Mouse (Mus musculus): ENCODE results near the gene Spem1. TPM values are rescaled to one million over a fixed set of nuclear protein-coding genes. Genes with fewer than 3 reads are reported as not detected.

The Spem1 gene
- polyA plus RNA-seq, 1 experiment from 2014 or later: not detected

GRCm38 (mm10) chr11:69784793-69785272 lies 37.1 kb downstream of the Spem1 start:
- Histone ChIP-seq H3K4me2 (peak overlapping the region; percentile 52), H3K27me3 (ENCODE audit: control insufficient read depth, insufficient read depth, low read length) (no peaks in the 10 kb centered on the region), H3K4me3 (ENCODE audit: low read depth, low read length) (peak overlapping the region; percentile 20; the same call in 1 of the 2 replicates), H3K27ac (ENCODE audit: low read depth, low read length) (no peak overlapping the region), H3K4me1 (ENCODE audit: control insufficient read depth, insufficient read depth, low read length) (peaks cover 3% of the 10 kb centered on the region; the same call in 1 of the 2 replicates), H3K9me3 (replicated peaks; ENCODE audit: control insufficient read depth, low read length) (no peaks in the 10 kb centered on the region), H3K36me3 (ENCODE audit: control insufficient read depth, insufficient read depth, low read length) (no peaks in the 10 kb centered on the region), H3K9ac (ENCODE audit: low read depth, low read length) (0 out of 2 replicates have a peak overlapping the region, but pooled peaks have one; percentile 29)
- WGBS (ENCODE audit: insufficient replicate concordance): 23% methylated on average over 15 of the region's 15 CpGs
- 0 out of 2 replicates have a peak, but pooled peaks have one; percentile 55 for ATAC-seq (replicated peaks; ENCODE audit: insufficient number of reproducible peaks, low FRiP score, low TSS enrichment)

GRCm38 (mm10) chr11:69781828-69782227 lies 40.2 kb downstream of the Spem1 start:
- H3K4me3 ChIP-seq (ENCODE audit: low read depth, low read length): no peak overlapping the region
- H3K4me1 ChIP-seq (ENCODE audit: control insufficient read depth, insufficient read depth, low read length): peaks cover 3% of the 10 kb centered on the region; the same call in 1 of the 2 replicates
- no peak overlapping the region for H3K27ac ChIP-seq (ENCODE audit: low read depth, low read length)
- WGBS (ENCODE audit: insufficient replicate concordance): 38% methylated on average over 4 of the region's 4 CpGs
- no peak for ATAC-seq (replicated peaks; ENCODE audit: insufficient number of reproducible peaks, low FRiP score, low TSS enrichment)
- H3K9me3 ChIP-seq (replicated peaks; ENCODE audit: control insufficient read depth, low read length): no peaks in the 10 kb centered on the region
- H3K36me3 ChIP-seq (ENCODE audit: control insufficient read depth, insufficient read depth, low read length): no peaks in the 10 kb centered on the region
- peaks cover 16% of the 10 kb centered on the region for H3K27me3 ChIP-seq (ENCODE audit: control insufficient read depth, insufficient read depth, low read length)
- no peak overlapping the region for H3K9ac ChIP-seq (ENCODE audit: low read depth, low read length)
- no peak overlapping the region for H3K4me2 ChIP-seq

- 0 out of 2 replicates have a peak, but pooled peaks cover 3% of the 10 kb centered on the region for H3K4me1 ChIP-seq (ENCODE audit: control insufficient read depth, insufficient read depth, low read length)
- H3K4me2 ChIP-seq: no peak overlapping the region
- peaks cover 6% of the 10 kb centered on the region; the same call in 1 of the 2 replicates for H3K36me3 ChIP-seq (ENCODE audit: control insufficient read depth, insufficient read depth, low read length)
- no peak overlapping the region for H3K4me3 ChIP-seq (ENCODE audit: low read depth, low read length)
- H3K27ac ChIP-seq (ENCODE audit: low read depth, low read length): no peak overlapping the region
- no peak overlapping the region for H3K9ac ChIP-seq (ENCODE audit: low read depth, low read length)
- H3K9me3 ChIP-seq (replicated peaks; ENCODE audit: control insufficient read depth, low read length): no peaks in the 10 kb centered on the region
- ATAC-seq (replicated peaks; ENCODE audit: insufficient number of reproducible peaks, low FRiP score, low TSS enrichment): no peak
- peaks cover 16% of the 10 kb centered on the region for H3K27me3 ChIP-seq (ENCODE audit: control insufficient read depth, insufficient read depth, low read length)
- WGBS (ENCODE audit: insufficient replicate concordance): 30% methylated on average over 7 of the region's 7 CpGs
Measured at GRCm38 (mm10) chr11:69778985-69779384, 43.0 kb downstream of the Spem1 start.

GRCm38 (mm10) chr11:69778258-69778982 lies 43.6 kb downstream of the Spem1 start:
- Histone ChIP-seq H3K4me2 (no peak overlapping the region), H3K27me3 (ENCODE audit: control insufficient read depth, insufficient read depth, low read length) (peaks cover 16% of the 10 kb centered on the region), H3K9me3 (replicated peaks; ENCODE audit: control insufficient read depth, low read length) (no peaks in the 10 kb centered on the region)

DNA sequence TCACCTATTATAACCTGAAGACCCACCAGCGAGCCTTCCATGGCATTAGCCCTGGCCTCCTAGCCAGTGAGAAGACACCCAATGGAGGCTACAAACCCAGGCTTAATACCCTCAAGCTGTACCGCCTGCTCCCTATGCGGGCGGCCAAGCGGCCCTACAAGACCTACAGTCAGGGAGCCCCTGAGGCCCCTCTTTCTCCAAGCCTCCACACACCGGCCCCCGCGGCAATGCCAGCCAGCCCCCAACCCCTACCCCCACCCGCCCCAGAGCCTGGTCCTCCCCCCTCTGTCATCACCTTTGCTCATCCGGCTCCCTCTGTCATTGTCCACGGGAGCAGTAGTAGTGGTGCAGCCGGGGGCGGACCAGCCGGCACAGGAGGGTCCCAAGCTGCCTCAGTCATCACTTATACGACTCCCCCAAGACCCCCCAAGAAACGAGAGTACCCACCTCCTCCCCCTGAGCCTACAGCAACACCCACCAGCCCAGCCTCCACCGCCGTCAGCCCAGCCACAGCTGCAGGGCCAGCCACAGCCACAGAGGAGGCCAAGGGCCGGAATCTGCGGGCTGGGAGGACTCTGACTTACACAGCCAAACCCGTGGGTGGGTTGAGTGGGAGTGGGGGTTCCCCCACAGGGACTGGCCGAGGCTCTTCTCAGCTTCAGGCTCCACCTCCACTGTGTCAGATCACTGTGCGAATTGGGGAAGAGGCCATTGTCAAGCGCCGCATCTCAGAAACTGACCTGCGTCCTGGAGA lies 44.3 kb downstream of the Spem1 start:
- no peak overlapping the region for H3K4me2 ChIP-seq
- H3K27me3 ChIP-seq (ENCODE audit: control insufficient read depth, insufficient read depth, low read length): peaks cover 16% of the 10 kb centered on the region
- H3K36me3 ChIP-seq (ENCODE audit: control insufficient read depth, insufficient read depth, low read length): peaks cover 6% of the 10 kb centered on the region; the same call in 1 of the 2 replicates
- no peak overlapping the region for H3K4me3 ChIP-seq (ENCODE audit: low read depth, low read length)
- 0 out of 2 replicates have a peak, but pooled peaks cover 3% of the 10 kb centered on the region for H3K4me1 ChIP-seq (ENCODE audit: control insufficient read depth, insufficient read depth, low read length)
- 56% methylated on average over 26 of the region's 26 CpGs for WGBS (ENCODE audit: insufficient replicate concordance)
- no peaks in the 10 kb centered on the region for H3K9me3 ChIP-seq (replicated peaks; ENCODE audit: control insufficient read depth, low read length)
- ATAC-seq (replicated peaks; ENCODE audit: insufficient number of reproducible peaks, low FRiP score, low TSS enrichment): no peak
- H3K9ac ChIP-seq (ENCODE audit: low read depth, low read length): no peak overlapping the region
- H3K27ac ChIP-seq (ENCODE audit: low read depth, low read length): no peak overlapping the region

More at GRCm38 (mm10) chr11:69778258-69778982, 43.6 kb downstream of the Spem1 start:
- Histone ChIP-seq H3K9ac (ENCODE audit: low read depth, low read length) (no peak overlapping the region), H3K4me1 (ENCODE audit: control insufficient read depth, insufficient read depth, low read length) (0 out of 2 replicates have a peak, but pooled peaks cover 3% of the 10 kb centered on the region), H3K27ac (ENCODE audit: low read depth, low read length) (no peak overlapping the region), H3K36me3 (ENCODE audit: control insufficient read depth, insufficient read depth, low read length) (peaks cover 6% of the 10 kb centered on the region; the same call in 1 of the 2 replicates), H3K4me3 (ENCODE audit: low read depth, low read length) (no peak overlapping the region)
- 0 out of 2 replicates have a peak, but pooled peaks have one; percentile 33 for ATAC-seq (replicated peaks; ENCODE audit: insufficient number of reproducible peaks, low FRiP score, low TSS enrichment)
- WGBS (ENCODE audit: insufficient replicate concordance): 59% methylated on average over 23 of the region's 23 CpGs

DNA sequence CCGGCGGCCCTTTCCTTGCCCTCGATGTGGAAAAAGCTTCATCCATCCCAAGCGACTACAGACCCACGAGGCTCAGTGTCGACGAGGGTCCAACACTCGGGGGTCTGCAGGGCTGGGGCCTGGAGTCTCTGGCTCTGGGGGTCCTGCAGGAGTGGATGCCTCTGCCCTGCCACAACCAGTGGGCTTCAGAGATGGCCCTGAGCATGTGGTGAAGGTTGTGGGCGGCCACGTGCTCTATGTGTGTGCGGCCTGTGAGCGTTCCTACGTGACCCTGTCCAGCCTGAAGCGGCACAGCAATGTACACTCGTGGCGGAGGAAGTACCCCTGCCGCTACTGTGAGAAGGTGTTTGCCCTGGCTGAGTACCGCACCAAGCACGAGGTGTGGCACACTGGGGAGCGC lies 45.5 kb downstream of the Spem1 start:
- no peak overlapping the region for H3K27ac ChIP-seq (ENCODE audit: low read depth, low read length)
- H3K4me1 ChIP-seq (ENCODE audit: control insufficient read depth, insufficient read depth, low read length): 0 out of 2 replicates have a peak, but pooled peaks cover 3% of the 10 kb centered on the region
- WGBS (ENCODE audit: insufficient replicate concordance): 74% methylated on average over 20 of the region's 20 CpGs
- peaks cover 6% of the 10 kb centered on the region; the same call in 1 of the 2 replicates for H3K36me3 ChIP-seq (ENCODE audit: control insufficient read depth, insufficient read depth, low read length)
- no peak overlapping the region for H3K4me3 ChIP-seq (ENCODE audit: low read depth, low read length)
- H3K9me3 ChIP-seq (replicated peaks; ENCODE audit: control insufficient read depth, low read length): no peaks in the 10 kb centered on the region
- ATAC-seq (replicated peaks; ENCODE audit: insufficient number of reproducible peaks, low FRiP score, low TSS enrichment): 0 out of 2 replicates have a peak, but pooled peaks have one; percentile 11
- H3K9ac ChIP-seq (ENCODE audit: low read depth, low read length): no peak overlapping the region
- peaks cover 16% of the 10 kb centered on the region for H3K27me3 ChIP-seq (ENCODE audit: control insufficient read depth, insufficient read depth, low read length)
- H3K4me2 ChIP-seq: no peak overlapping the region

DNA sequence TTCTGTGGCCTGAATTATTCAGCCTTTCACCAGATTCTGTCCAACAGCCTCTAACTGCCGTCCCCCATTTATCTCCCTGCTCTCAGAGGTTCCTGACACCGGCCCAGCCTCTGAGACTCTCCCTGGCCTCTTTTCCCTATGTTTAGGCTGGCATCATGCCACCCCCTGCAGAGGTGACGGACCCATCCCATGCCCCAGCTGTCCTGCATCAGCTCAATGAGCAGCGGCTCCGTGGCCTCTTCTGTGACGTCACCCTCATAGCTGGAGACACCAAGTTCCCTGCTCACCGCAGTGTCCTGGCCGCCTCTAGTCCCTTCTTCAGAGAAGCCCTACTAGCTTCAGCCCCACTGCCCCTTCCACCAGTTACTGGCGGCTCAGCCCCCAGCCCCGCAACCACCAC lies 46.3 kb downstream of the Spem1 start:
- Histone ChIP-seq H3K27ac (ENCODE audit: low read depth, low read length) (no peak overlapping the region), H3K4me2 (no peak overlapping the region), H3K9ac (ENCODE audit: low read depth, low read length) (no peak overlapping the region), H3K36me3 (ENCODE audit: control insufficient read depth, insufficient read depth, low read length) (peaks cover 6% of the 10 kb centered on the region; the same call in 1 of the 2 replicates), H3K27me3 (ENCODE audit: control insufficient read depth, insufficient read depth, low read length) (peaks cover 16% of the 10 kb centered on the region), H3K9me3 (replicated peaks; ENCODE audit: control insufficient read depth, low read length) (no peaks in the 10 kb centered on the region), H3K4me1 (ENCODE audit: control insufficient read depth, insufficient read depth, low read length) (0 out of 2 replicates have a peak, but pooled peaks cover 3% of the 10 kb centered on the region), H3K4me3 (ENCODE audit: low read depth, low read length) (no peak overlapping the region)
- WGBS (ENCODE audit: insufficient replicate concordance): 53% methylated on average over 10 of the region's 10 CpGs
- ATAC-seq (replicated peaks; ENCODE audit: insufficient number of reproducible peaks, low FRiP score, low TSS enrichment): no peak

DNA sequence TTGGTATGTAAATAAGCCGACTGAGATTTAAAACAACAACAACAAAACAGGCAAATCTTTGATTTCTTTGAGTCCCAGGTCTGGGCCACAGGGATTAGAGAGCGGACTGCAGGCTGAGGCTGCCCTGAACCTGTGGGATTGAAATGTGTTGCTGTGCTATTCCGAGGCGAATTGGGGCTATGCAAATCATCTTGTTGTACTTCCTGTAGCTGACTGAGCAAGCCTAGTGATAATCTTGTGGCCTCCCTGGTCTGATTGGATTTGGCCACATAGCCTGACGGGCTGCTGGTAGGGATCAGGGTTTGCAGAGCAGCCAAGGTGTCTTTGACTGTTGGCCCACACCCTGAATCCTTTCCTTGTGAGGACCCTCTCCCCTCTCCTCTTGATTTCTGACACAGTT lies 47.0 kb downstream of the Spem1 start:
- no peak overlapping the region for H3K4me3 ChIP-seq (ENCODE audit: low read depth, low read length)
- H3K36me3 ChIP-seq (ENCODE audit: control insufficient read depth, insufficient read depth, low read length): peaks cover 6% of the 10 kb centered on the region; the same call in 1 of the 2 replicates
- WGBS (ENCODE audit: insufficient replicate concordance): 48% methylated on average over 5 of the region's 5 CpGs

More for the DNA sequence above, 47.0 kb downstream of the Spem1 start:
- Histone ChIP-seq H3K4me2 (no peak overlapping the region), H3K9me3 (replicated peaks; ENCODE audit: control insufficient read depth, low read length) (no peaks in the 10 kb centered on the region), H3K27me3 (ENCODE audit: control insufficient read depth, insufficient read depth, low read length) (peaks cover 16% of the 10 kb centered on the region), H3K27ac (ENCODE audit: low read depth, low read length) (no peak overlapping the region), H3K9ac (ENCODE audit: low read depth, low read length) (no peak overlapping the region), H3K4me1 (ENCODE audit: control insufficient read depth, insufficient read depth, low read length) (0 out of 2 replicates have a peak, but pooled peaks cover 3% of the 10 kb centered on the region)
- ATAC-seq (replicated peaks; ENCODE audit: insufficient number of reproducible peaks, low FRiP score, low TSS enrichment): no peak

All from heart, embryonic 11.5 days (tissue).